Mouse (Mus musculus) neural tube, embryonic 10.5 days (tissue): ENCODE measurements around the gene Pfdn4.

ENCODE experiments used
- DNase-seq: peaks from one replicate; pipeline ENCODE4 v3.0.0-alpha.2; 2017; ENCODE audit warnings: low spot score; ENCODE audit errors: extremely low spot score

Pfdn4 gene

DNA sequence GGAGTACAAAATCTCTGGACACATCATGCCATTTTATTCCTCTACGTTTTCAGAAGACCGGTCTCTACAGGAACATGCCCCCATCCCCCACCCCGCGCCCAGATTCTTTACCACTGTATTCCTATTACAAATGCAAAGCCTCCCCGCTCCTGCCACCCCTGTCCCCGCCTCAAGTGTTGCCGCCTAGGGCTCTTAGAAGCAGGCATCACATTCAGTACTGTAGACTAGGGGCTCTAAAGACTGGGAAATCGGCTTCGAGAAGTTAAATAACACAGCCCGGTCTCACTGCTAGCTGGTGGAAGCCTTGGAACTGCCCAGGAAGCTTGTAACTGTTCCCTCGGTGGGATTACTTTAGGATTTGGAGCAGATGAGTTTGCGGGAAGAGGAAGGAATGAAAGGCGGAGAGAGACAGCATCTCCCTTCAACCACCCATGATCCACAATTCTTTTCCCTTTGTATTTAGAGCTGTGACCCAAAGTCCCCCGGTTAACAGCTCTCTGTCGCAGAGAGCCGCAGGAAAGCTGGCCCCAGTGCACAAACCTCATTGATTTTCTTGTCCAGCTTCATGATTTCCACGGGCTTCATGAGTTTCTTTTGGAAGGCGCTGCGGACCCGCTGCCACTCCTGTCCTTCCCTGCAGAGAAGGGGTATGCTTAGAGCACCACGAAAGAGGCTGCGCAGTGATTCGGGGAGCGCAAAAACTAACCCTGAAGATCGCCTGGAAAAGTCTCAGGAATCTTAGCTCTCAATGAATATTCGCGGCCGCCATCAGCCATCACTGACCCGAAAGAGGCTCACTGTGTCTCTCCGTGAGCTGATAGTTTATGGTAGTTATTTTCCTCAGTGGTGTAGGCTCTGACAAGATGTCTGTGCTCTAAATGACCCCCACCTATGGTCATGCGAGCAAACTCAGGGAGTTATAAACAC lies 1.2 kb upstream of the Pfdn4 start:
- DNase-seq, result peak; percentile 50

DNA sequence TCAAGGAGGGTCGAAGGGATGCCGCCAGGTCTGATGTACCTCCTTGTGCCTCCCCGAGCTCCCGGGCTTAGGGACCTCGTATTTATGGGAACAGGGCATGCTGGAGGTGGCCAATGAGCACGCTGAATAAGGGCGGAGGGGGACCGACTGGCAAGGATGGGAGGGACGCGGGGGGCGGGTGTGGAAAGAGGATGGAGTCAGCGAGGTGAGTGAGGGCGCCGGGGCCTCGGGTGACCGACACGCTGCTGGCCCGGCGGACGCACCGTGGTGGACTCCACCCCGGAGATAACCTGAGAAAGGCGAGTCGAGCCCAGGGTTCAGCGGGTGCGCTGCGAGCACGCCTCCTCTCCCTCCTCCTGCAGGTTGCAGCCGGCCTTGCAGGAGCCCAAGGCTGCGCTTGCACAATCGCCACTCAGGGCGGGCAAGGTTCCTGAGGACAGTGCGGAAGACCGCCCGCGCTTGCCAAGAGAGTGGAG lies 901 bp downstream of the Pfdn4 start, which contains the start of gene Cyp24a1:
TSS of gene Cyp24a1 (minus strand) at position 55 of the 476 bp plus-strand sequence.
- peak; percentile 75 for DNase-seq

DNA sequence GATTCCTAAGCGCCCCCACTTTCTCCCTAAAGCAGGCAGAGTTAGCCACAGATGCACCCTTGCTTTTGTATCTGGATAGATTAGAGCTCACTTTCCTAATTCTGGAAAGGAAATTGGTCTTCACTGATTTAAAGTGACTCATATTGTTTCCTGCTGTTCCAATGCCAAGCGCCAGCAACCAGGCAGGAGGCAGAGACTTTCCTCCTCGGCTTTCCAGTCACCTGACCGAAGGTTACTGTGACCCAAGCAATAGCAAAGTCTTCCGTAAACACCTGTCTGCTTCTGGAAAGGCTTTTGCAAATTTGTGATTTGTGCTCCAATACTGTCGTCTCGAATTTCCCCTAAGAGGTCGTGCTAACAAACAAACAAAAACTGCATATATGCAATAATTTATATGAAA lies 1.8 kb downstream of the Pfdn4 start:
- no peak for DNase-seq

DNA sequence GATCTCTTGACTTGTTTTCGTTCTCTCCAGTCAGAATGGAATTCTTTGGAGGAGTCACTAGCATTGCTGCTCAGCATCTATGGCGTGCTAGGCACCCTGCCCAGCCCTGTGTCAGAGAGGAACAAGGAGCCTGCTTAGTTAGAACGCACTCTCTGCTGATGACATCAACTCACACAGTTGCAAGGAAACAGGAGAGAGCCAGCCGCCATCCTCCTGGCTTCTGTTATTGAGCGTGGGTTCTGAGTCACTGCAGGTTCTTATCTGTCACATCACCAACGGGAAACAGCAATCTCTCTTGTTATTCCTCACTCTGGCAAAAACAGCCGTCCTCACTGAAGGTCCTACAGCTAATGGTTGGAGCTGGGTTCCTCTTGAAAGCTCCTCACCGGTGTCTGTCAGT lies 7.1 kb downstream of the Pfdn4 start:
- no peak for DNase-seq

DNA sequence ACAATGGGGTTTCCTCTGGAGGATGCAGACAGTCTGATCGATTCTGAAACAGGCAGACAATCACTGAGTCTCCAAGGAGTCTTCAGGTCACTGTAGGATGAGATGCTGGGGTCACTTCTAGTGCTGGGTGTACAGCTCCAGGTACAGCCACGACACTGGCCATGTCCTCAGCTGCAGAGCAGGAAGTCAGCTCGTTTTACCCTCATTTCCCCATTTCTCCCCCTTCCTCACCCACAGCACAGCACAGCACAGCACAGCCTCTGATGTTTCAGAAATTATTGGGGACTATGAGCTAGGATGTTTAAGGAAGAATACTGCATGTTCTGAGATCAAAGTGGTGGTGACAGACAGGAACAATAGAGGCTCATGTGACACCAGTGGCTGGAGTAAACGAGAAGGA lies 7.8 kb downstream of the Pfdn4 start:
- DNase-seq, result no peak

DNA sequence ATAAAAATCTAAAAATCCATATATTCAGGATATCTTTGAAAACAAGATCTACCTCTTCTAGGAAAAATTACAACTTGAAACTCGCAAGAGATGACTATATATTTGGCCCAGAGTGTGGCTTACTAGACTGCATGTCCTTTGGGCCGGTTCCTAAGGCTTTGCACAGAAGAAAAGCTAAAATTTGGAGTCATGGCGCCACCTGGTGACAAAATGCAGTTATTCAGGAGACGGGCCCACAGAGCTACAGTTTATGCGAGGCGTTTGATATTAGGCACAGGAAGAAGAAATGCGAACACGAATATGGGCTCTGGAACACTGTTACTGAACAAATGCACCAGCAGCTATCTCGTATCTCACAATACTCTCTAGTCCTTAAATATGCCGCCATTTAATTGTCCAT lies 11.5 kb downstream of the Pfdn4 start:
- peak; percentile 81 for DNase-seq

DNA sequence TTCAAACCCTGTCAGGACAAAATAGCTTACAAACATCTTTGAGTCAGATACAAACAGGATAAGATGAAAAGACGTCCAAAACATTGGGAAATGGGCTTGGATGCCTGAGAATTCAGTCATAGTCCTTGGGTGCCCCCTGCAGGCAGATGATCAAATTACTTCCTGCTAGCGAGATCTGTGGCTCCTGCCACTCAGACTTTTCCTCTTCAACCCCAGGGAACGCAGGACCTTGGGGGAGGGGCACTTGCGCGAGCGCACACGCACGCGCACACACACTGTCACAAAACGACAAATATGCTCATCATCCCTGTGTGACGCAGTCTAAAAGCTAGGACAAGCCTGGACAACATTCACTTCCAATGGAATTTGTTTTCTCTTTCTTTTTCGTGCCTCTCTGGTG lies 12.6 kb downstream of the Pfdn4 start:
- peak; percentile 93 for DNase-seq

DNA sequence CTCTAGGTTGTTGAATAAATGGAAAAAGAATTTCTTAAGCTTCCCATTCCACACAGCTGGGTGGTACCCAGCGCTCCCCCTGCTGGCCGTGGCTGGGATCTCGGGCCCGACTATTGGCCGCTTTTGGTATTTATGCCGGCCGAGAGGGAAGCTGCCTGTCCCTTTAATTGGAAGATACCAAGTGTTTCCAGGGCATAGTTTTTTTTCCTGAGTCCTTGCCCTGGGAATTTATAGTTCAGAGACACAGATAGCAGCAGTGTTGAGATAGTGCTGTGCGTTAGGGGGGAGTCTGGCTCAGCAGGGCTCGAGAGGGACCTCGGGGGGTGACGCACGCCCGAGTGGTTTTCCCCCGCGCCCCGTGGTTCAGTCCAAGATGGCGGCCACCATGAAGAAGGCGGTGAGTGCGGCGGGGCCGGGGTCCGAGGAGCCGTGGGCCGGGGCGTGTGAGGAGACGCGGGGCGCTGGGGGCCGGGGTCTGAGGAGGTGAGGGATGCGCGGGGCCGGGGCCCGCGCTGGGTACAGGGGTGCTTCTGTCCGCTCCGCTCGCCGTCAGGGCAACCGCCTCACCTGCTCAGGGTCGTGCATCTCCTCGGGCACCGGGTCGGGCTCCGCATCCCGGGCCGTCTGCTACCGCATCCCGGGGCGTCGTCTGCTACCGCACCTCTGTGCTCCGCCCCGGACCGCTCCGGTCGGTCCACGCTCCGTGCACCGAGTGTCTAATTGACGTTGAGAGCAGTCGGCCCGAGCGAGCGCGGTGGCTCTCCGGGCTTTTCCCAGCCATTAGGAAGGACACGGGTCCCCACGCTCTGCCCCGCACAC lies 15.1 kb downstream of the Pfdn4 start:
- peak; percentile 95 for DNase-seq

DNA sequence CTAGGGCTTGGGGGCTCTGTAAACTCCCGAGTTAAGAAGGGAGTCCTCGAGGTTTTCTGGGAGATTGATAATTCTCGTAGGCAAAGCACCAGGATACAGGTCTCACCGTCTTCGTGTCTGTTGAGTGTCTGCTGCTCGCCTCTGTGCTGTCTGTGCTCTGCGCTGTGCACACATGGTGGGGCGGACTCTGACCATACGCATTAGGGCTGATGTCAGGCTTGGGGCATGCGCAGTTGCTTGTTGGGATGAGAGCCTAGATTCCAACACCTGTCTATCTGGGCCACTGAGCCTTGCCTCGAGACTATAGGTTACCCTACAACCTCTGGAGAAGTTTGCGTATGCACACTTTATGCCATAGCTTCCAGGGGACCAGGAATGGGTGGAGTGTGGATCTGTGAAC lies 17.5 kb downstream of the Pfdn4 start:
- no peak for DNase-seq

DNA sequence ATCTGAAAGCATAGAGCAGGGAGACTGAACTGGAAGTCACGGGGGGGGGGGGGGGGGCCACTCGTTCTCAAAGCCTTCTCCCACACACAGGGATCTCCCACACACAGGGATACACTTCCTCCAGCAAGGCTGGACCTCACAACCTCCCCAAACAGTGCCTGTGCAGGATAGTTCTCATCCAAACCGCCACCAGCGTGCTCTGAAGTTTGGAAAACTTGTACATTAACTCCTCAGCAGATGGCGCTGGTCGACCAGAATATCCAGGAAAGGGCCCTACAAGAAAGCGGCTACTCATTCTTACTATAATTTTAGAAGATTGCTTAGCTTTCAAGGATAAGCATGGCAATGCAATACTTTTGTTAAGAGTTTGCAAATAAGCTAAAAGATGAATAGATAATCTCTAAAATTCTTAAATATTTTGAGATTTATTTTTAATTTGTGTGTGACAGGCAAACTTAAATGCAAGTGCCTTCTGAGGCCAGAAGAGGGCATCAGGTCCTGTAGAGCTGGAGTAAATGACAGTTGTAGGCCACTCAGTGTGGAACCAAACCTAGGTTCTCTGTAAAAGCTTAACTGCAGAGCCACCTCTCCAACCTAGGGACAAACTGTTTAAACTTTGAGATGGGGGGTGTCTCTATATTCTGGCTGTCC lies 24.2 kb downstream of the Pfdn4 start:
- DNase-seq, result peak; percentile 58

DNA sequence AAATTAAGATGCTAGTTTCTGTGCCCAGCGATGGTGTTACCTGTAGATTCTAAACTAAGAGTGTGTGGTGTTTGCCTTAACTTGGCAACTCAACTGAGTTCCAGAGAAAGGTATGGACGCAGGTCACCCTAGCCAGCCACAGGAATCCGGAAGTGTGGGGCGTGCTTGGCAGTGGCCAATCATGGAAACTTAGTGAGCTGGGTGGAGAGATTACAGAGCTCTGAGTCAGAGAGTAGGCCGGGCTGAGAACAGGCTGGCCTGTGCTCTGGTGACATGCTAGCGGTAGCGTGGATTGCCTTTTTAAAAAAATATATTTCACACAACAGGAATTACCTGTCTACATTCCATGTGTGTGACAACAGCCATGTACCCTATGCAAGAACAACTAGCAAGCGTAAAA lies 30.3 kb downstream of the Pfdn4 start:
- DNase-seq, result no peak

DNA sequence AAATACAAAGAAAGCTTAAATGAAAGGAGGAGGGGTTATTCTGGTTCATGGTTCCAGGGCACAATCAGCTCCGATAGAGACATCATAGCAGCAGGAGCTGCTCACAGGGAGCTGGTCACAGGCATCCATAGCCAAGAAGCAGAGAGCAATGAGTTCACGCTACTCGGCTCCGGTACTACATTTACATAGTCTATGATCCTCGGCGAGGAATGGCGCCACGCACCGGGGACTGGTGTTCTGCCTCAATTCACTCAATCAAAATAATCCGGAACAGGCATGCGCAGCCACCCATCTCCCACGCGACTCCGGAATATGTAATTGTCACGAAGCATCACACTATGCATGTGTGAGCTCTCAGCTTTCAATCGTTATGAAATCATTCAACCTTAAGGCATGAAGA lies 31.8 kb downstream of the Pfdn4 start:
- no peak for DNase-seq

DNA sequence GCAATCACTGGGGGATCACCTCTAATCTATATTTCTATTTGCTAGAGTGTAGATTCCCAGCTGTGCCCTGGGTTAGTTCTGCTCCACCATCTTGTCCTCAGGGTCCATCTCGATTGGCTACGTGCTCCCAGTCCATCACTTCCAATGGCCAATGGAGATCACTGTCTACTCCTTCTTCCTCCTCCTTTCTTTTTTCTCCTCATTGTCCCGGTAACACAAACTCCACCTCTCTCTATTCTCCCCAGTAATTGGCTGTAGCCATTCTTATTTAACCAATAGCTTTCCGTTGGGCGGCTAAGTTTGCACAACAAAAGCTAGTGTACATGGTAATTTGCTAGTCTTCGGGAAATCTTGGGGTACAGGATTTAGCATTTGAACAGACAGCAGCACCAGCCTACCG lies 33.5 kb downstream of the Pfdn4 start:
- DNase-seq, result no peak

DNA sequence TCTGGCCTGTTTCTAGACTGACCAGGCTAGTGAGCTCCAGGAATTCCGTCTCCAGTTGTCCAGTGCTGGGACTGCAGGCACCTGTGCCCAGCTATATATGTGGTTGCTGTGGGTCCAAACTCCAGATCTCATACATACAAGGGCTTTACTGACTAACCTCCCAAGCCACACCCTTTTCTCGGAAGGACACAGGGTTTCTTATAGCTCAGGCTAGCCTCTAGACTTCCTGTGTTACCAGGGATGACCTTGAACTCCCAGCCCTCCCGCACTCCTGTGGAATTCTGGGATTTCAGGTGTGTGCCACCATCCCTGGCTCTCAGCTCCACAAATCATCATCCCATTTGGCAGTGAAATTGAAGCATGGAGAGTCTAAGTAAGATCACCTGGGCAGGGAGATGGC lies 34.0 kb downstream of the Pfdn4 start:
- no peak for DNase-seq

DNA sequence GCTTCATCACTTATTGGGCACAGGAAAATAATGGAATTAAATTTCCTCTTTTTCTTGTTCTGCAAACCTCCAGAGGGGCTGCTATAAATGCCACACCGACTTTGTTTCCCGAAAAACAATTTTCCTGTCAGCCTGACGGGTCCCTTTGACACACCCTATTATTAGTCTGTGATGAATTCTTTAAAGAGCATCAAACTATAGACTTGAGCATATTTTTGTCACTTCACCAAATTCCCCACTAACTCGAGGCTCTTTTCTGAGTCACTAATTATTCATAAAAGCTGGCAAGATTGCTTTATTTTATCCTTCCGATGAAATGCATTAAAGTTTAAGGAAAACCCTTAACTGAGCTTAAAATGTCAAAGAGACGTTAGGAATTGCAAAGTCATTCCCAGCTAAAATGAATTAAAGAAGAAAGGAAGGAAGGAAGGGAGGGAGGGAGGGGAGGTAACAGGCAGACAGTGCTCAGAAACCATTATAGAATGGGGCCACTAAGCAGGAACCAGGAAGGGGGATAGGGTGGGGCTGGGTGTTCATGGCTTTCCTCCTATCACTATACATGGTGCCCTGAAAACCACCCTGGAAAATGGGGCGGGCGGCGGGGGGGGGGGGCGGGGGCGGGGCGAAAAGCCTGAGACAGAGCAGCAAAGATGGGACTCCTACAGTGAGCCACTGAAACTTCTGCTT lies 38.0 kb downstream of the Pfdn4 start:
- no peak for DNase-seq

DNA sequence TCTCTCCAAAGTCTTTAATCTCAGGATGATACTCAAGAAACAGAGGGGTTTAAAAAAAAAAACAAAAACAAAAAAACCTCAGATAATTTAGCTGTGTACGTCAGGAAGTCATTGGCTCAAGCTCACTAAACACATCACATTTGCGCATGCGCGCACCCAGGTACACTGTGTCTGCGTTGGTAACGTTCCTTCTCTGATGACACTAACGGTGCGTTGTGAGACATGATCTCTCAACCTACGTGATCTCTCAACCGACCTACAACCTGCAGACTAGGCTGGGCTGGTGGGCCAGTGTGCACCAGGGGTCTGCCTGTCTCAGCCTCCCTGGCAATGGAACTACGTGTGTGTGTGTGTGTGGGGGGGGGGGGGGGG lies 38.6 kb downstream of the Pfdn4 start:
- no peak for DNase-seq

DNA sequence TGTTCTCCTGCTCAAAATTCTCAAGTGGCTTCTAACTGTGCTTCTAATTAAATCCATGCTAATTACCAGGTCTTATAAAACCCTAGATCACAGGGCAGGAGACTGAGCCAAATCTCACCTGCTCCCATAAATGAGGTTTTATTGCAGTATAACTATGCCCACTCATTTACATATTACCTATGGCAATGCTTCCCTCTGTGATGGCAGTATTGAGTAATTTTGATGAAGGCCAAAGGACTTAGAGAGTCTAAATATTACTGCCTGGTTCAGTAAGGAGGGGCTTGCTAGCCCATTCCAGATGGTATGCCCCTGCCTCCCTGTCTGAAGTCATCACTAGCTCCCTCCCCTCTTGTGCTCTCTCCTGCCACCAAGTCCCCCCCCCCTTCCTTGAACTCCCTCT lies 39.6 kb downstream of the Pfdn4 start:
- no peak for DNase-seq

DNA sequence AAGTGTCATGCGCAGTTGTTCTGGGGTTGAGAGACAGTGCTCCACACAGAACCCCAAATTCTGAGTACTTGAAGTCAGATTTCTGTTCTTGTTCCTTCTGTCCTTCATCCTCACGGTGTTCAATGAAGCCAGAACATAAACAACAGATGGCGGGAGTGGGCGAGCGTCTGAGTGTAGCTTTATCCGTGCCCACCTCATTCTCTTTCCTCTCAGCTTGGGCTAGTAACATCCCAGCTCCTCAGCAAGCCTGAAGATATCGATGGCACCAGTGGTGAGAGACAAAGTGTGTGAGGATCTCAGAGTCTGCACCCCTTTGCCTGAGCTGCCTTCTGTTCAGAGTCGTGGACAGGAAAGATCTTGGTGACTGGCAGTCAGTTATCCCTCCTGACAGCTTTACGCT lies 43.0 kb downstream of the Pfdn4 start:
- no peak for DNase-seq

DNA sequence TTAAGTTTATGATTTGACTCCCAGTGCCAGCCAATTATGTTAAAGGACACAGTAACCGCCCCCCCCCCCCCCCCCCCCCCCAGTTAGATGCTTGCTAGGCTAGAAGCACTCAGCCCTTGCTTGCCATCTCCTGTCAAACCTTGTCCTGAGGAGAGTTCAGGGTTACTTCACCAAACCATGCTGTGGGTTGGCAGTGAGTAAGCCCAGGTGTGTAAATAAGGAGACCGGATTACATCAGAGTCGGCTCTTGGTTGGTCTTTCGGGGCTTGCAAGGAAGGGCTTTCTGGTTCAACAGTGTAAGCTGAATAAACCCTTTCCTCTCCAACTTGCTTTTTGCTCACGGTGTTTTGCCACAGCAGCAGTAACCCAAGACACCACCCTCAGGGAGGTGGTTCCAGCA lies 47.4 kb downstream of the Pfdn4 start:
- no peak for DNase-seq

DNA sequence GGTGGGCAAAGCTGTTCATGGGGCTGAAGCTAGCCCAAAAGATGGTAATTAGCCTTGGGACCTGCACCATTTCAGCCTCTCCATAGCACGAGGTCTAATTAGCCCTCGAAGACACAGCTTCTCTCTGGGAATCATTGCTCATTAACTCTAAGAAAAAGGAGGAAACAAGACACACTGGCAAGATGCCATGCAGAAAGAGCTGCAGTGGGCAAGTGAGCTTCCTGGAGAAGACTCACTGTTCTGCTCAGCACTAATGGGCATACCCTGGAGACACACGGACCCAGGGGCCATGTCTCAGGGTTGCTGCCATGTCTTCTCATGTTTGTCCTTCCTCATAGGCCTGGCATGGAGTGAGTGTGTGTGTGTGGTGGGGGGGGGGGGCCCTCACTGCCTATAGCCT lies 47.9 kb downstream of the Pfdn4 start:
- DNase-seq, result no peak

DNA sequence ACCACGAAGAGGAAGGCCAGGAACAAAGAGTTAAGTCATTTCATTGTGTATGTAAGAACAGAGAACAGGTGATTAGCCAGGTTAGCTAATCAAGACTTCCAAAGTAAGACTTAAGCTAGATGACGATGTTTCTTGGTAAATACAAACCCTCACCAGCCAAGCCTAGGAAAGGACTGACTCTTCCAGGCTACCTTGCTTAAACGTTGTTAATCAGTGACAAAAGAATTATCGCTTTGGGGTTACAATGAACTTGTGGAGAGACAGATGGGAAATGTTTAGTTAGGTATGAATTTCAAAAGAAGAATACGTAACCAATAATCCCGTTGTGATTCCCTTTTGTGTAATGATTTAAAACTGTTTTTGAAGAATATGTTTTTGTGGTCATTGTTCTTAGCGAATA lies 48.7 kb downstream of the Pfdn4 start:
- DNase-seq, result no peak
